Mouse (Mus musculus): Measurements from ENCODE around the gene Lix1. TPM values are rescaled to one million over a fixed set of nuclear protein-coding genes. Genes with fewer than 3 reads are reported as not detected.

The Lix1 gene
- polyA plus RNA-seq, 1 experiment from 2014 or later, result 4.3 TPM

DNA sequence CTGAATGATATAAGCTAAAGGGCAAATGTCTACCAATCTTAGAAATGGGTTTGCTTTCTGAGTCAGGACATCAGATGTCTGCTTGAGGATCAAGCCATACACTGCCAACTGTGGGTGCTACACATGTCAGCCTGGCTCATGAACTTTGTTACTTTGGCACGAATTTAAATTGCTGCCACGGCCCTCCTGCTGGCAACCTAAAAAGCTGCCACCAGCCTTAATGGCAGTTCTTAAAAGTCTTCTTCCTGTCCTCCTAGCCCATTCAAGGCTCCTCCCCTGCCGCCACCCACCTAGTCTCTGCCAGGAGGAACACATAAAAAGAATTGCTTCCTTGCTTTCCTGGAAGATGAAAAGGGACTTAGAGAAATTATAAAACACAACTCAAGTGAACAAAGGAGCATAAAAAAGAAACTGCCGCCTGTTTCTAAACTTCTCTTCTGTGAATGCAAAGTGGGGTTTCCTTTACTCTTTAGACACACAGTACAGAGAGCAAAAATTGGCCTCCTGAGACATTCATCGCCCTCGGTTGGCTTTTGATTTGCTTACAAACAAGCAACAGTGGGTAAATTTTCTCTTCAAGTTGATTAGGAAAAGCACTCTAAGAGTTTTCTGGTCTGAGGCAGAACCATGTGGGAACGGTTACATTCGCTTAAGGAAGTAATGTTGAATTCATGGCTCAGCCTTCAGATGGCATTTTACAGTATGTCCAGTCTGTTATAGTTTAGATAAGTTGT is 2.5 kb downstream of the Lix1 start:
- no peak overlapping the region for H3K4me2 ChIP-seq (ENCODE audit: low read length)
- no peak overlapping the region for H3K27ac ChIP-seq (replicated peaks in 1 of 2; ENCODE audit: control insufficient read depth in 1 of 2, insufficient read depth in 1 of 2, low read depth in 2 of 2, low read length in 2 of 2)
- WGBS, result 62% methylated on average over 8 of the region's 8 CpGs
- ATAC-seq (ENCODE audit: insufficient number of reproducible peaks, insufficient read depth, low FRiP score, low read depth), result no peak
- no peaks in the 10 kb centered on the region for H3K36me3 ChIP-seq (ENCODE audit: control insufficient read depth, insufficient read depth, low read length)
- peaks cover 0 to 2% of the 10 kb centered on the region in 2 experiments; a peak in 2 of 4 replicates for H3K4me1 ChIP-seq (ENCODE audit: control insufficient read depth in 2 of 2, insufficient read depth in 2 of 2, low read length in 2 of 2)
- no peaks in the 10 kb centered on the region for H3K27me3 ChIP-seq (ENCODE audit: control insufficient read depth, insufficient read depth, low read length)
- H3K9ac ChIP-seq (ENCODE audit: low read length), result no peak overlapping the region
- H3K4me3 ChIP-seq (ENCODE audit: control insufficient read depth in 1 of 2, insufficient read depth in 1 of 2, low read depth in 1 of 2, low read length in 2 of 2), result no peak overlapping the region
- H3K9me3 ChIP-seq (ENCODE audit: control insufficient read depth, low read length), result no peaks in the 10 kb centered on the region

GRCm38 (mm10) chr17:17405606-17406005 is 3.1 kb downstream of the Lix1 start:
- H3K9ac ChIP-seq (ENCODE audit: low read length), result no peak overlapping the region
- H3K4me1 ChIP-seq (ENCODE audit: control insufficient read depth in 2 of 2, insufficient read depth in 2 of 2, low read length in 2 of 2), result peaks cover 0 to 2% of the 10 kb centered on the region in 2 experiments; a peak in 2 of 4 replicates

GRCm38 (mm10) chr17:17408137-17408536 is 5.7 kb downstream of the Lix1 start:
- Histone ChIP-seq H3K27me3 (ENCODE audit: control insufficient read depth, insufficient read depth, low read length) (no peaks in the 10 kb centered on the region), H3K9ac (ENCODE audit: low read length) (no peak overlapping the region), H3K4me3 (ENCODE audit: control insufficient read depth in 1 of 2, insufficient read depth in 1 of 2, low read depth in 1 of 2, low read length in 2 of 2) (no peak overlapping the region), H3K27ac (replicated peaks in 1 of 2; ENCODE audit: control insufficient read depth in 1 of 2, insufficient read depth in 1 of 2, low read depth in 2 of 2, low read length in 2 of 2) (no peak overlapping the region), H3K36me3 (ENCODE audit: control insufficient read depth, insufficient read depth, low read length) (no peaks in the 10 kb centered on the region), H3K9me3 (ENCODE audit: control insufficient read depth, low read length) (no peaks in the 10 kb centered on the region), H3K4me2 (ENCODE audit: low read length) (no peak overlapping the region), H3K4me1 (ENCODE audit: control insufficient read depth in 2 of 2, insufficient read depth in 2 of 2, low read length in 2 of 2) (peaks cover 0 to 2% of the 10 kb centered on the region in 2 experiments; a peak in 2 of 4 replicates)
- WGBS, result 56% methylated on average over 6 of the region's 6 CpGs
- no peak for ATAC-seq (ENCODE audit: insufficient number of reproducible peaks, insufficient read depth, low FRiP score, low read depth)

More at GRCm38 (mm10) chr17:17405606-17406005, 3.1 kb downstream of the Lix1 start:
- 14% methylated on average over 1 of the region's 1 CpGs for WGBS
- Histone ChIP-seq H3K36me3 (ENCODE audit: control insufficient read depth, insufficient read depth, low read length) (no peaks in the 10 kb centered on the region), H3K4me3 (ENCODE audit: control insufficient read depth in 1 of 2, insufficient read depth in 1 of 2, low read depth in 1 of 2, low read length in 2 of 2) (no peak overlapping the region), H3K9me3 (ENCODE audit: control insufficient read depth, low read length) (no peaks in the 10 kb centered on the region), H3K27me3 (ENCODE audit: control insufficient read depth, insufficient read depth, low read length) (no peaks in the 10 kb centered on the region), H3K27ac (replicated peaks in 1 of 2; ENCODE audit: control insufficient read depth in 1 of 2, insufficient read depth in 1 of 2, low read depth in 2 of 2, low read length in 2 of 2) (no peak overlapping the region), H3K4me2 (ENCODE audit: low read length) (no peak overlapping the region)
- ATAC-seq (ENCODE audit: insufficient number of reproducible peaks, insufficient read depth, low FRiP score, low read depth), result no peak

DNA sequence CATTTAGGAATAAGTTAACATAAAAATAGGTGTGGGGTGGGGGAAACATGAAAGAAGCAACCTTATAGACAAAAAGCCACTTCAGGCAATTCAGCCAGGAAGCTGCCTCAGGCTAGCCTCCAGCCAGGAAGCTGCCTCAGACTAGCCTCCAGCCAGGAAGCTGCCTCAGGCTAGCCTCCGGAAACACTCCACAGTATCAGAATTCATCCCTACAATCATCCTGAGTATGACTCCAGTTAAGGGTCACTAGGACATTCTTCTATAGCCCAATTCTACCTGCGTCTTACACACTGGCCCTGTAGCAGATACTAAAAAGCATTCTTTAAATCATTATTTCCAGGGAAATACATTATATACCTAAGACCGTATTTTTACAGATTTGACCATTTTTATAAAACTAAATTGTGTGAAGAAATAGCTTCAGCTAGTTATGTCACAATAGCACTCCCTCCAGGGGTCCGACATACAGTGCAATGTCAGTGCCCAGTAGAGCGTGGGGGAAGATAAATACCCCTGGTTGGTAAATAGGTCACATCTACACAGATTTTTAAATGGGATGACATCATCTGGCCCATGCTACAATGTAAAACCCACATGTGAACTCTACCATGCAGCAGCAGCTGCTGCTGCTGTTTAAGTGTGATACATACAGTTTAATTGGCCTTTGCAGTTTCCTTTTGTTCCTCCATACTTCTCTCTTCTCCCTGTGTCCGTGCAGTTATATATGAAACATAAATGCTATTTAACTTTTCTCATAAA is 6.4 kb downstream of the Lix1 start:
- ATAC-seq (ENCODE audit: insufficient number of reproducible peaks, insufficient read depth, low FRiP score, low read depth), result no peak
- H3K27me3 ChIP-seq (ENCODE audit: control insufficient read depth, insufficient read depth, low read length), result no peaks in the 10 kb centered on the region
- H3K4me3 ChIP-seq (ENCODE audit: control insufficient read depth in 1 of 2, insufficient read depth in 1 of 2, low read depth in 1 of 2, low read length in 2 of 2), result no peak overlapping the region
- H3K4me1 ChIP-seq (ENCODE audit: control insufficient read depth in 2 of 2, insufficient read depth in 2 of 2, low read length in 2 of 2), result peaks cover 0 to 2% of the 10 kb centered on the region in 2 experiments; a peak in 2 of 4 replicates
- no peaks in the 10 kb centered on the region for H3K36me3 ChIP-seq (ENCODE audit: control insufficient read depth, insufficient read depth, low read length)
- no peak overlapping the region for H3K9ac ChIP-seq (ENCODE audit: low read length)
- H3K9me3 ChIP-seq (ENCODE audit: control insufficient read depth, low read length), result no peaks in the 10 kb centered on the region
- no peak overlapping the region for H3K4me2 ChIP-seq (ENCODE audit: low read length)
- WGBS, result 75% methylated on average over 6 of the region's 6 CpGs
- H3K27ac ChIP-seq (replicated peaks in 1 of 2; ENCODE audit: control insufficient read depth in 1 of 2, insufficient read depth in 1 of 2, low read depth in 2 of 2, low read length in 2 of 2), result no peak overlapping the region

DNA sequence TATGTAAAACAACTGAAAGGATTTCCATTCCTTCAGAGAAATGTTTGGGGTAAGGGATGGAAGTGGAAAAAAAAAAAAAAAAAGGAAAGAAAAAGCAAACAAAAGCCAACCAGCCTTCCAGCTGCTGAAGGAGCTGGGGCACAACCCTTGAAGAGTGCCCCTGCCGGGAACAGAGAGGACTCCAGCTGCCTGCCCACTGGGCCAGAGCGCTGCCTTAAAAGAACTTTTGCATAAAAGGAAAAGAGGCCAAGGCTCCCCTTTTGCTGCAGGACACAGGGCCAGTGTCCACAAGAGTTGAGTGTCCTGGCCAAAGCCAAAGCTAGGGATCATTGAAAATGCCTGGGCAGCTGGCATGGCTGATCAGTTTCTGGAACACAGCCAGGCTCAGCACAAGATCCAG is 7.1 kb downstream of the Lix1 start:
- WGBS, result 24% methylated on average over 2 of the region's 2 CpGs
- H3K4me1 ChIP-seq (ENCODE audit: control insufficient read depth in 2 of 2, insufficient read depth in 2 of 2, low read length in 2 of 2), result peaks cover 0 to 2% of the 10 kb centered on the region in 2 experiments; a peak in 2 of 4 replicates
- no peak overlapping the region for H3K4me2 ChIP-seq (ENCODE audit: low read length)
- no peak overlapping the region for H3K9ac ChIP-seq (ENCODE audit: low read length)
- H3K9me3 ChIP-seq (ENCODE audit: control insufficient read depth, low read length), result no peaks in the 10 kb centered on the region
- ATAC-seq (ENCODE audit: insufficient number of reproducible peaks, insufficient read depth, low FRiP score, low read depth), result no peak
- H3K27me3 ChIP-seq (ENCODE audit: control insufficient read depth, insufficient read depth, low read length), result no peaks in the 10 kb centered on the region
- no peaks in the 10 kb centered on the region for H3K36me3 ChIP-seq (ENCODE audit: control insufficient read depth, insufficient read depth, low read length)
- H3K4me3 ChIP-seq (ENCODE audit: control insufficient read depth in 1 of 2, insufficient read depth in 1 of 2, low read depth in 1 of 2, low read length in 2 of 2), result no peak overlapping the region
- H3K27ac ChIP-seq (replicated peaks in 1 of 2; ENCODE audit: control insufficient read depth in 1 of 2, insufficient read depth in 1 of 2, low read depth in 2 of 2, low read length in 2 of 2), result no peak overlapping the region

- Histone ChIP-seq H3K9ac (ENCODE audit: low read length) (no peak overlapping the region), H3K4me3 (ENCODE audit: control insufficient read depth in 1 of 2, insufficient read depth in 1 of 2, low read depth in 1 of 2, low read length in 2 of 2) (no peak overlapping the region), H3K27ac (replicated peaks in 1 of 2; ENCODE audit: control insufficient read depth in 1 of 2, insufficient read depth in 1 of 2, low read depth in 2 of 2, low read length in 2 of 2) (no peak overlapping the region), H3K9me3 (ENCODE audit: control insufficient read depth, low read length) (no peaks in the 10 kb centered on the region), H3K4me2 (ENCODE audit: low read length) (no peak overlapping the region), H3K4me1 (ENCODE audit: control insufficient read depth in 2 of 2, insufficient read depth in 2 of 2, low read length in 2 of 2) (peaks cover 0 to 2% of the 10 kb centered on the region in 2 experiments; a peak in 2 of 4 replicates), H3K27me3 (ENCODE audit: control insufficient read depth, insufficient read depth, low read length) (no peaks in the 10 kb centered on the region), H3K36me3 (ENCODE audit: control insufficient read depth, insufficient read depth, low read length) (no peaks in the 10 kb centered on the region)
- no peak for ATAC-seq (ENCODE audit: insufficient number of reproducible peaks, insufficient read depth, low FRiP score, low read depth)
- WGBS, result 76% methylated on average over 2 of the region's 2 CpGs
Observed at GRCm38 (mm10) chr17:17411443-17411842, 9.0 kb downstream of the Lix1 start.

DNA sequence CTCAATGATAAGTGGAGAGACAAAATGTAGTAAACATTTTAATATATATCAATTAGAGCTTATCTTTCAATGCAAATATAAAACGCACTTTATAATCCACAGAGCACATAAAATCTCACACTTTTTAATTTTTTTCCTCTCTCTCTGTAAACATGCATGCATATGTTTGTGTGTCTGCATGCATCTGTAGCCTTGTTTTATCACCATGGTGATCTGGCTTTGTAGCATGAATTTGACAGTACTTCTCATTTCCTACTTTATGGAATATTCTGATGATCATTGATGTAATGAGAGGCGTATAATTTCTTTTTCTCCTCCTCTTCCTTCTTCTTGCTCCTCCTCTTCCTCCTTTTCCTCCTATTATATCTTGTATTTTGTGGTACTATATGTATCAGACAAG is 9.7 kb downstream of the Lix1 start:
- no peak for ATAC-seq (ENCODE audit: insufficient number of reproducible peaks, insufficient read depth, low FRiP score, low read depth)
- Histone ChIP-seq H3K27ac (replicated peaks in 1 of 2; ENCODE audit: control insufficient read depth in 1 of 2, insufficient read depth in 1 of 2, low read depth in 2 of 2, low read length in 2 of 2) (no peak overlapping the region), H3K9me3 (ENCODE audit: control insufficient read depth, low read length) (no peaks in the 10 kb centered on the region), H3K27me3 (ENCODE audit: control insufficient read depth, insufficient read depth, low read length) (no peaks in the 10 kb centered on the region), H3K4me3 (ENCODE audit: control insufficient read depth in 1 of 2, insufficient read depth in 1 of 2, low read depth in 1 of 2, low read length in 2 of 2) (no peak overlapping the region), H3K36me3 (ENCODE audit: control insufficient read depth, insufficient read depth, low read length) (no peaks in the 10 kb centered on the region), H3K9ac (ENCODE audit: low read length) (no peak overlapping the region), H3K4me1 (ENCODE audit: control insufficient read depth in 2 of 2, insufficient read depth in 2 of 2, low read length in 2 of 2) (peaks cover 0 to 2% of the 10 kb centered on the region in 2 experiments; a peak in 2 of 4 replicates), H3K4me2 (ENCODE audit: low read length) (no peak overlapping the region)
- WGBS, result 80% methylated on average over 2 of the region's 2 CpGs

All from heart, embryonic 14.5 days (tissue).